Mouse (Mus musculus): ENCODE results near the gene Map2k7. TPM values are rescaled to one million over a fixed set of nuclear protein-coding genes. Genes with fewer than 3 reads are reported as not detected.
A peak's percentile ranks its signal among the peaks of the same experiment; 100 is the strongest.

Map2k7 gene
- total RNA-seq (2021): 75.9 and 86.0 TPM in 2 replicates
- long read RNA-seq, experiment 1, transcript Map2k7-202 (12 exons, 3,525 nt): major isoform, 27 of 60 reads
- long read RNA-seq, experiment 1, transcript Map2k7-206 (11 exons, 3,497 nt): minor isoform, 19 of 60 reads
- long read RNA-seq, experiment 1, partial matches to known transcripts: 4 of 60 reads
- long read RNA-seq, experiment 1, other reads (novel, unspliced or antisense): 6 of 60 reads
- long read RNA-seq, experiment 2, transcript Map2k7-202 (12 exons, 3,525 nt): major isoform, 9 of 28 reads
- long read RNA-seq, experiment 2, transcript Map2k7-206 (11 exons, 3,497 nt): minor isoform, 8 of 28 reads
- long read RNA-seq, experiment 2, partial matches to known transcripts: 4 of 28 reads
- long read RNA-seq, experiment 2, other reads (novel, unspliced or antisense): 3 of 28 reads

DNA sequence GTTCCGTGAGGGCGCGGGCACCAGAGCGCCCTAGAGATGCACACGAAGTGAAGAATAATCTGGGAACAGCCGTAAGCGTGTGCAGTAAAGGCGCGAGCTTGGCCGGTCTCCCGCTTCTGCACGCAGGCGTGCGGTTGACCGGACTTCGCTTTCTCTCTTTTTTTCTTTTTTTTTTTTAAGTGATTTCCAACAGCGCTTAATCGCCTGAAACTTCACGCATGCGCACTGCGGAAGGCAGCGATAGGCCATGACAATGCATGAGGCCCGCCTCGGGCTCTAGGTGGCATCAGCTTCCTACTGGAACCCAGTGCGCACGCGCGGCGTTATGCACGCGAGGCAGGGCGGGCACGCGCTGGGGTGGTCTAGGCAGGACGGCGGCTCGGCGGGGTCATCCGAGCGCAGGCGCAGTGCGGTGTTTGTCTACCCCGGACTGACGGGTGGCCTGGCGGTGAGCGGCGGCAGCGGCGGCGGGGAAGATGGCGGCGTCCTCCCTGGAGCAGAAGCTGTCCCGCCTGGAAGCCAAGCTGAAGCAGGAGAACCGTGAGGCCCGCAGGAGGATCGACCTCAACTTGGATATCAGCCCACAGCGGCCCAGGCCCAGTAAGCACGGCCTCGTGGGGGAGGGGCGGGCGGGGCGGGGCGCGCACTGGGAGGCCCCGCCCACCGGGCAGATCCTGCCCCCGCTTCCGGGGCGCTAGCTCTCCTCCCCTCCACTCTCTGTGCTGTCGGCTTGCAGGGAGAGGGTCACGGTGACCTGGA lies at the start of gene Map2k7, which contains the start of gene Gm49320:
TSS of gene Map2k7 (plus strand) at position 307 of the 759 bp plus-strand sequence.
TSS of gene Gm49320 (plus strand) at position 432 of the 759 bp plus-strand sequence.
- DNase-seq: peak; percentile 100

DNA sequence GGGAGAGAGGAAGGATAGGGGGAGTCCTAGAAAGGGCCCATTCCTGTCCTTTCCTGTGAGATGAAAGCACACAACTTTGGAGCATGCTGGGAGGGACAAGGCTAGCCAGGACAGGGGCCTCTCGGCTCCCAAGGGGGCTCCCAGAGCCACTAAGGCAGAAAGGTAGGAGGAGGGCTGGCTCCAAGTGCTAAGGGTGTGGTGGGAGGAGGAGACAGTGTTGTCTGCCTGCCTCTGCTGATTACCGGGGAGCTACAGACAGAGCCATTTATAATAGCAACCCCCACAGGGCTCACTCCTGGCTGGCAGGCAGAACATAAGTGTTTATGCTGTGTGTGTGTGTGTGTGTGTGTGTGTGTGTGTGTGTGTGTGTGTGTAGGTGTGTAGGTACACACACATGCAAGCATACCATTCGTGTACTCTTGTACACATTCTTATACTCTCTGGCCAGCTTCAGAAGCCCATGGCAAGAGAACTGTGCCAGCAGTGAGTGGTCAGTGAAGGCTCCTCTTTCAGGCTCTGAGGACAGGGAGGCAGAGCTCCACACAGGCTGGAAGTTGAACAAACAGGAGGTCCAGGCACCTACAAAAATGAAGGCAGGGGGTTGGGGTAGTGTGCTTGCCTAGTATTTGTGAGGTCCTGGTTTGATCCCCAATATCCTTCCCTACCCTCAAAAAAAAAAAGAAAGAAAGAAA lies 49.4 kb upstream of the Map2k7 start:
- no peak for DNase-seq

DNA sequence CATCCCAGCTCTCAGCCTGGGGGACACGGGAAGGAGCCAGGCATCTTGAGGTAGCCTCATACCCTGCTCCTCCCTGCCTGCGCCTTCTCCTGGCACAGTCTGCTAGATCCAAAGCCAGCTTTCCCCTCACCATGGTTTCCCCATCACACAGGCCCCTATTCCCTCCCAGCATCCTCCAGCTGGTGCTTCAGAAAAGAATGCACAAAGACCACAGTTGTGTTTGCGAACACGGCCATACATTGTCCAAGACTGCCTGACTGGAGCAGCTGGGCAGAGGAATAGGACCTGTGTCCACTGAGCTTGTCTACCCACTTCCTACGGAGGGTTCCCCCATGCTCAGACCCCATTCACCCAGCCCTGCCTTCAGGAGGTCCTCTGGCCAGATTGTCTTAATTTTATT lies 46.2 kb upstream of the Map2k7 start:
- DNase-seq: no peak

DNA sequence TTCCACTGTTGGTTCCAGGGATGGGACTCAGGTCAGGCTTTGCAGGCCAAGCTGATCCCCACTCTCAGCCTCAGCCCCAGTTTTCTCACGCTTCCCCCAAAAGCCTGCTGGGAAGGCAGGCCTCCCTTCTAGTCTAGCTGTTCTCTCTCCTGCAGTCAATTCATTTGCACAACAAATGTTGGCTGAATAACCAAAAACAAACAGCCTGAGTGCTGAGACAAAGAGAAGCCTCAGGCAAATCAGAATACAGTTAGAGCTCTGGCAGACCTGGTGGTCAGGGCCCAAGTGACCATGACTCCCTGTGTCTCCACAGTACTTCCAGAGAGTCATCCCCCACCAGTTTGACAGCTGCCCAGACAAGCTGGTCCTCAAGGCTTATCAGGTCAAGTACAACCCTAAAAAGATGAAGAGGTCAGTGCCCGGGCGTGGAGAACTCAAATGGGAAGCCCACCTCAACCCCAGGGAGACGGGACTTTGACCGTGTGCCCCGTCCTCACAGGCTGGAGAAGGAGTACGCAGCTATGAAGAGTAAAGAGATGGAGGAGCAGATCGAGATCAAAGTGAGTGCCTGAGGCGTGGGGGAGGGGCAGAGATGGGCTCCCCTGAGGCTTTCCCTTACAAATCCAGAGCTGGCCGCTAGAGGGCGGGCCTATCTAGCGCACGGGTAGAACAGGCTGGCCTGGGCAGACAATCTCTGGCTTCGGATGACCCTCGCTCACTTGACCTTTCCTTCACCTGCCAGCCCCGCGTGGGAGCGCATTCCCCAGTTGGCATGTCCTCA lies 45.5 kb upstream of the Map2k7 start:
- peak; percentile 94 for DNase-seq

DNA sequence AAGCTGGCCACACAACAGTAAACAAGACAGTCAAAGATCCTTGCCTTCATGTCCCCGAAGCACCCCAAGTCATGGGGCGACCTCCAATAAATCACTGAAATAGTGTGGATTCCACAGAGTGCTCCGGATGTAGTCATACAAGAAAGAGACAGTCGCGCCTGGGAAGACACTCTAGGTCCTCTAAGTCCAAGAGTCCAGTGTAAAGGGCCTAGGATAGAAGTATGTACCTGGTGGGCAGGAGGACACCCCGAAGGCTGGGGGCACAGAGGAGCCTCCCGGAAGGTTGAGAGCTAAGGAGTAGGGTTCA lies 45.0 kb upstream of the Map2k7 start:
- DNase-seq: no peak

DNA sequence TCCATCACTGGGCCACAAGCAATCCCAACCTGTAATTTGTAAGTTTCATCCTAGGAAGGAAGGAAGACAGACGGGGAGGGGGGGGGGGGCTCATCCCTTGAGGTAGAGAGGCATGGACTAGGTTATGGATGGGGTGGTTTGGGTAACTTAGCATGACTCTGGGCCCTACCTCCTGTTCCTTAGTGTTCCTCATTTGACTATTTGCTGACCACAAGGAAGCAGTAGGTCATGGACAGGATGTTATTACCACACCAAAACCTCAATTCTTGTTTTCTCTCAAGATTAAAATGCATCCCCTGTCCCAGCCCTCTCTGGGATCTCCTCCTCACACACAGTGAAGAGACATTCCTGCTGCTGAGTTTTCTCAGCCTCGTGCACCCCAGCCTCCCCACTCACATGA lies 37.2 kb upstream of the Map2k7 start:
- no peak for DNase-seq

DNA sequence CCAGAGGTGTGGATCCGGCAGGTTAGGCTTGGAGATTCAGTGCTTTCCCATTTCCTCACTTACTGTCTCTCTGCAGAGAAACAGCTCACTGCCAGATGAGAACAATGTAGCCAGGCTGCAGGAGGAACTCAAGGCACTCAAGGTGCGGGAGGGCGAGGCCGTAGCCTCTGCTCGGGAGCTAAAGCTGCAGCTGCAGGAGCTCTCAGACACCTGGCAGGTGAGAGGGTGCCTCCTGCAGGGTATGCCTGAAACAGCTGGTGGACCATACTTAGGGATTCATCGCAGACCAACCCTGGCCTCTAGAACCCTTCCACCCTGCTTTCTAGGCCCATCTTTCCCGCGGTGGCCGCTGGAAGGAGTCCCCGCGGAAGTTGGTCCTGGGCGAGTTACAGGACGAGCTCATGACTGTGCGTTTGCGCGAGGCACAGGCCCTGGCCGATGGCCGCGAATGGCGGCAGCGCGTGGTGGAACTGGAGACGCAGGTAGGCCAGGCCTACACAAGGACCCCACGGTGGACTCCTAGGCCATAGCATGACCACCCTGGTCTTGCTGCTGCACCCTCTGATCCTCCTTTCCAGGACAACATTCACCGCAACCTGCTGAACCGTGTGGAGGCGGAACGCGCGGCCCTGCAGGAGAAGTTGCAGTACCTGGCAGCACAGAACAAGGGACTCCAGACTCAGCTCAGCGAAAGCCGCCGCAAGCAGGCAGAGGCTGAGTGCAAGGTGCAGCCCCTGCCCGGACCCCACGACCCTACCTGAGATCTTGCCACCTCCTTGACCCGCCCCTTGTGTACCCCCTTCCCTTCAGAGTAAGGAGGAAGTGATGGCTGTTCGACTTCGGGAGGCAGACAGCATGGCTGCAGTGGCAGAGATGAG lies 33.1 kb upstream of the Map2k7 start:
- DNase-seq: no peak

DNA sequence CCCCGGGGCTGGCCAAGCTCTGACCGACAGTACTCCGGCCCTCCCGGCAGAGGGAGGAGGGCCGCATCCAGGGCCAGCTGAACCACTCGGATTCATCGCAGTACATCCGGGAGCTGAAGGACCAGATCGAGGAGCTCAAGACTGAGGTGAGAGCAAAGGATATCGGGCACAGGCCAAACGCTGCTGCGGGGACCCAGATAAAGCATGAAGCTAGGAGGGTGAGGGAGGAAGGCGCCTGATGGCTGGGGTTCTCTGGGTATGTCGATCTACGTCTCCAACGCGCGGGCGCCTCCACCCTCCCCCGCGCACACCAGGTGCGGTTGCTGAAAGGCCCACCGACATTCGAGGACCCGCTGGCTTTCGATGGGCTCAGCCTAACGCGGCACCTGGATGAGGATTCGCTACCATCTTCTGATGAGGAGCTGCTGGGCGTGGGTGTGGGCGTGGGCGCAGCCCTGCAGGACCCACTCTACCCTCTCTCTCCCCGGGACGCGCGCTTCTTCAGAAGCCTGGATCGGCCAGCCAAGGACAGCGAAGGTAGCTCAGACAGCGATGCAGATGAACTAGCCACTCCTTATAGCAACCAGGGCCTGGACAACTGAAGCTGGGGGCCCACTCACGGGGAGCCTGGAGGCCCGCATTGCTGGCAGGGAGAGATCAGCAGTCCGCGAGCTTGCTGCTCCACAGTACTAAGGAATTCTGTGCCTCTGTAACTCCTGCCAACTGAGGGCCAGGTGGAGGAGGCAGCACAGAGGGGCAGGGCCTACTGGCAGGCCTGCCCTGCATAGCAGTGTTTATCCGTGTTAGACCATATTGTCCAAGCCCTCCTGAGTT lies 32.1 kb upstream of the Map2k7 start:
- no peak for DNase-seq

DNA sequence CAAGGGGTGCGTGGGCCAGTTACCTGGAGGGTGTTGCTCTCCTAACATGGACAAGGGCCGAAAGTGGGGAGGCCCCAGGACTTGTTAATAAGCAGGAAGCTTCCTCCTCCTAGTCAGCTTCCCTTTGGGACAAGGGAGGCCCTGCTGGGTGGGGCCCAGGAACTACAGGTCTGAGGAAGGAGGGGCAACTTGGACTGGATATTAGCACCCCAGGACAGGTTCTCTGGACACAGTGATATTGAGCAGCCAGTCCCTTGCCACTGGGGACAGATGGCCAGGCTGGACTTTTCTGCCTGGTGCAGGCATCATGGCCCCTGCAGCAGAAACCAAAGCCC lies 31.6 kb upstream of the Map2k7 start:
- no peak for DNase-seq

DNA sequence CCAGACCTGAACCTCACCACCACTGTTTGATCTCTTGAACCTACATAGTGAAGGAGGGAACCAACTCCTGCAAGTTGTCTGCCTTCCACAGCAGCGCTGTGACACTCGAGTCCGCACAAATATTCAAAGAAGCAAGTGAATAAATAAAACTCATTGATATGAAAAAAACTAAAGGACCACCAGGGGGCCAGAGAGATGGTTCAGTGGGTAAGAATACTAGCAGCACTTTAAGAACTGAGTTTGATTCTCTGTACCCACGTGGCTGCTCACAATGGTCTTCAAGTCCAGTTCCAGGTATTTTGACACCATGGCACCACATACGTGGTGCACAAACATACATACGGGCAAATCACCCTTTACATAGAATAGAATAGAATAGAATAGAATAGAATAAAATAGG lies 27.4 kb upstream of the Map2k7 start:
- DNase-seq: no peak

DNA sequence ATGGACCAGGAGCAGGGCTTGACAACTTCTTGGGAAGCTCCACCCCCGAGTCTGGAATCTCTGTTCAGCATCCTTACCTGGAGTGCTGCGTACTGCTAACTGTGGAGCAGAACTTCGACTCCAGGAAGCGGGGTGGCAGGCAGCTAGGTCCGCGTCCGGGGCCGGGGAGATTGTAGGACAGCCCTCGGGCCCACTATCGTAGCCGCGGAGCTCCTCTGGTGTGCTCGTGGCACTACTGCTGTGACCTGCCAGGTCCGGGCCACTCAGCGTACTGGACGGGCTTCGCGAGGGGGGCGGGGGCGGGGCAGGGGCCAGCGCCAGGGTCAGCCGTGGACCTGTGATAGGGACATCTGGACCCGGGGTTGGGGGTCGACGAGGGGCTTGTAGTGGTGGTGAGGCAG lies 25.7 kb upstream of the Map2k7 start:
- DNase-seq: peak; percentile 53

DNA sequence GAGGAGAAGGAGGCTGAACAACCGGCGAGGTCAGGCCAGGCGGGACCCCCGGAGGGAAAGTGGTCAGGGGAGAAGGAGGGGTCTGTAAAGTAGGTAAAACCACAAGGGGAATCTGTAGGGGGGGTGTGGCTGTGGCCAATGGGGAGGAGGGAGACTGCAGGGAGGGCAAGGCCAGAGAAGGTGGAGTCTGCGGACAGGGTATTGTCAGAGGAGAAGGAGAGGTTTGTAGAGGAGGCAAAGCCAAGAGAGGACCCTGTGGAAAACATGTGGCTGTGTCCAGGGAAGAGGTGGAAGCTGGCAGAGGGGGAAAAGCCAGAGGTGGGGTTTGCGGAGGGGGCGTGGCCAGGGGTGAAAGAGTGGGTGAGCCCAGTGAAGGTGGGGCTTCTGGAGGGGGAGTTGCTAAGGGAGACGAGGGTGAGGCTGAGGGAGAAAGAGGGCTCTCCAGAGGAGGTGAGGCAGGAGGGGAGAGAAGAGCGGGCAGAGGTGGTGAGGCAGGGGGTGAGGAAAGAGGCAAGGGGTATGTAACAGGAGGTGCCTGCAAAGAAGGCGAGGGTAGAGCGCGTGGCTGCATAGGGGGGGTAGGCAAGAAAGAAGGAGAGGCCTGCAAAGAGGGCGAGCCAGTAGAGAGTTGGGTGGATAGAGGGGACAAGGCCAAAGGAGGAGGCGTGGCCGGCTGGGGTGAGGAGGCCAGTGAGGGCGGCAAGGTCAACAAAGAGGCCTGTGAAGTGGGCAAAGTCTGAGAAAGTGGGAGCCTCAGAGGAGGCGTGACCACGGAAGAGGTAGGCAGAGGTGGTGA lies 25.1 kb upstream of the Map2k7 start:
- peak; percentile 90 for DNase-seq

DNA sequence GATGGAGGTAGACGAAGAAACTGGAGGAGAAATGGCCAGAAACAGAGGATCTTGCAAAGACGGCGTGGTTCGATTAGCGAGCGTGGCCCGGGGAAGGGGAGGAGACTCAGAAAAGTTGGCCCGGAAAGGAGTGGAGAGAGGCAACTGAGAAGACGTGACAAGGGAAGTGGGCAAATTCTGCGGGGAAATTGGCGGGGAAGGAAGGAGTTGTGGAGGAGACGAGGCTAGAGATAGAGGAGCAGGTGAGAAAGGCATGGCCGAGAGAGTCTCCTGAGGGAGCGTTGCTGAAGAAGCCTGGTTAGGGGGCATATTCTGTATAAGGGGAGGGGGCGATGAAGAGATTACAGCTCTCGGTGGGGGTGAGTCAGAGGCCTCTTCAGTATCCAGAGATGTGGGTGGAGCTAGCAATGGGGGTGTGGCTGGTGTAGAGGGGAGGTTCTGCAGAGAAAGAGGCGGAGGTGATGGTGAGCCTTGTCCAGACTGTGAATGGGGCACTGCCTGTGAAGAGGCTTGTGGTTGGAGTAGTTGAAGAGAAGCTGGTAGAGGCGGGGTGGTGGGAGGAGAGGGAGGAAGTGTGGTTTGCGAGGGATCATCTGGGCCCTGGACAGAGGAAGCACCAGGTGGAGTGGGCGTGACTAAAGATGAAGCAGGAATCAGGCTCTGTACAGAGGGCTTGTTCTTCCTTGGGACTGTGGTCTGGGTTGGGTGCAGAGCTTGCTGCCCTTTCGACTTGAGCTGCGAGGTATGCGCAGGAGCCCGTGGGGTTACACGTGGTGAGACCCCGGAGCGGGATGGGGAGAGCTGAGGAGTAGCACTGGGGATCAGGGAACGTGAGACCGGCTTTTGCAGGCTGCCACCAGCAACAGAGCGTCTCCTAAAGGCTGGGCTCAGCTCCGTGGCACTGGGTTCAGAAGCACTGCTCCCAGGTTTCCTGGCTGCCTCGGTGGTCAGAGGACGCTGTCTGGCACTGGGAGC lies 24.2 kb upstream of the Map2k7 start:
- peak; percentile 90 for DNase-seq

DNA sequence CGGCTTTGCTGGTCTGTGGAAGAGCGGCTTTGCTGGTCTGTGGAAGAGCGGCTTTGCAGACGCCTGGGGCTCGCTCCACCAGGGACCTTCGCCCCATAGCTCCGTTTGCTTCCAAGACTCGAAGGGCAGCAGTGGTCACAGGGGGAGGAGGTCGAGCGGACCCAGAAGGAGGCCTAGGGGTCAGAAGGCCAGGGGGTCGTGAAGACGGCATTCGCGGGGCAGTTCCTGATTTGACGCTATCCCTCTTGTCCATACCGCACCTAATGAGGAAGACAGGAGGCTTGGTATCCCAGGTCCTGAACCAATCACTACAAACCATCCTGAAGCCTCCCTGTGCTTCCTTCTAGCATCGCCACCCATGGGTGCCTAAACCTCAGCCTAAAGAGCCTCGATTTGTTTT lies 22.2 kb upstream of the Map2k7 start:
- no peak for DNase-seq

DNA sequence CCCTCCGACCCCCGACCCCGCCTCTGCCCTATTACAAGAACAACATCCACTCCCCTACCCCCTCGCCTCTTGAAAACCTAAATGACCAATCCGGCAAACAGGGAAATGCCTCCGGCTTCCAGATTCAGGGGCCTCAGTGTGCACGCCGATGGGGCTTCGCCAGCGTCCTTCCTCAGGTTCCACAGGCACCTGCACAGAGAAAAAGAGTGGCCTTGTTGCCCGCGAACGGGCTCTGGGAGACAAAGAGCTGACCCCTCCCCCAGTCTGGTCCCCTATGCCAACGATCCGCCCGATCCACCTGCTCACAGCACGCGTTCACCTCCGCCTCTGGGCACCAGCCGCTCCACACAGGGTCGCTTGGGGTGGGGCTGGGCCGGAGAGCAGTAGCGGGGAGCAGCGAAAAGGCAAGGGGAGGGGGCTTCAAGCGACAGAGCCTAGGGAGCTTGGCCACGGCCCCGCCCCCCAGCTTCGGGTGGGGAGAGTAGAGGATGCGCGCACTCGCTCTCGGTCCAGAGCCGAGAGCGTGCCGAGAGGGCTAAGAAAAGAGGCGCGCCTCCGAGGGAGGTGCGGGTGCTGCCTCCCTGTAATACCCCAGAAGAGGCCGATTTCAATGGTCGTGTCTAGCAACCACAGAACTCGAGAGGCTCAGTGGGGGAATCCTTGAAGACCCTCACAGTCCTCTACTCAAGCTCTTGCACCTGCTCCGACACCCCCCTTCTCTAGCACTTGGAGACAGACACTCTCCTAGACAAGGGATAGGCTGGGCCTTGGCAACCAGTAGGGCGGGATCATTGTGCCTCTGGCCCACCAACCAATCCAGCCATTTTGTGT lies 21.5 kb upstream of the Map2k7 start, which contains the start of gene Prr36:
TSS of gene Prr36 (minus strand) at position 669 of the 831 bp plus-strand sequence.
- DNase-seq: peak; percentile 73

DNA sequence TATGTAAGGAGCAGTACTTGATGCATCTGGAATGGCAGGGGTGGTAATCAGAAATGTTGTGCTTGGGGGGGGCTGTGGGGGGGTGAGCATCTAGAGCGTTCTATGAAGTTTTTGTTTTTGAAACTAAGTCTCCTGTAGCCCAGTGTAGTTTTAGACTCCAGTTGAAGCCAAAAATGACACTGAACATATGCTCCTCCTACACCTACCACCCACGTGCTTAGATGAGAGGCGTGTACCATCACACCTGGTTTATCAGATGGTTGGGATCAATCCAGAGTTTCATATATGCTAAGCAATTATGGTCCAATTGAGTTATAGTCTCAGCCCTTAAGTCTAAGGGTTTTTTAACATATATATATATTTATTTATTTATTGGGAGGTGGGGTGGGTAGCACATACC lies 18.9 kb upstream of the Map2k7 start:
- no peak for DNase-seq

DNA sequence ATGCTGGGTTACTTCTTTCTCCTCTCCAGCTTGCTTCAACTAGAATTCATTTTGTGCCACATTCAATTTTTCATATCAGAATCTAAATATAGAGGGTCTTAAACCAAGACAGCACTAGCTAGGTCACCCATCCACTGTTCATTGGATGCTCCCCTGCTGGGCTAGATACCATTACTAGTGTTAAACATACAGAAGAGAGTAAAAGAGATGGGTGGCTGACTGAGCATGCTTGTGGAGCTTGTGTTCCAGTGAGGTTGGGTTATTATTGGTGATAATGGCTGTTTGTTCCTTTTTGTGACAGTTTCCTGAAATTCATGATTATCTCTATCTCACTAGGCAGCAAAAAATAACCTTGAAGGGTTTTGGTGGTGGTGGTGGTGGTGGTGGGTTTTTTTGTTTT lies 16.5 kb upstream of the Map2k7 start:
- DNase-seq: no peak

Measured in adrenal gland, postnatal 14 days (tissue).